Mouse (Mus musculus): ENCODE data around the gene Ddx49. TPM values are rescaled to one million over a fixed set of nuclear protein-coding genes. Genes with fewer than 3 reads are reported as not detected.

Ddx49 gene
- 27.2 and 35.4 TPM in 2 replicates for polyA plus RNA-seq (2012; rRNA removed)

GRCm38 (mm10) chr8:70302358-70302890 is at the start of gene Ddx49, which contains the start of gene Cope:
Ddx49 (minus strand) TSS chr8:70302489.
Cope (plus strand) TSS chr8:70302518.

GRCm38 (mm10) chr8:70329124-70329834 is 27.0 kb upstream of the Ddx49 start, which contains the start of gene Gdf1:
Gdf1 (plus strand) TSS chr8:70329817.

GRCm38 (mm10) chr8:70315624-70316510 is 13.6 kb upstream of the Ddx49 start, which contains the start of gene Cers1:
Cers1 (plus strand) TSS chr8:70315775.

GRCm38 (mm10) chr8:70282603-70283135 is 19.6 kb downstream of the Ddx49 start, which contains the start of gene Homer3:
Homer3 (plus strand) TSS chr8:70282827.

Other genes starting within 250 kb of the Ddx49 start
- 4.8 and 19.7 TPM in 2 replicates for gene Tm6sf2, start 229.6 kb downstream of the Ddx49 start, polyA plus RNA-seq (2012; rRNA removed)
- gene Hapln4, start 219.0 kb downstream of the Ddx49 start, polyA plus RNA-seq (2012; rRNA removed), result 0.58 and 0.99 TPM in 2 replicates
- 0.04 TPM in 1 of 2 replicates, not detected in the other for gene Ncan, start 181.6 kb downstream of the Ddx49 start, polyA plus RNA-seq (2012; rRNA removed)
- 6.0 and 7.6 TPM in 2 replicates for gene Nr2c2ap, start 171.2 kb downstream of the Ddx49 start, polyA plus RNA-seq (2012; rRNA removed)
- 15.6 and 18.6 TPM in 2 replicates for gene Rfxank, start 163.3 kb downstream of the Ddx49 start, polyA plus RNA-seq (2012; rRNA removed)
- 32.5 and 46.3 TPM in 2 replicates for gene Borcs8, start 163.0 kb downstream of the Ddx49 start, polyA plus RNA-seq (2012; rRNA removed)
- gene Mef2b, start 162.8 kb downstream of the Ddx49 start, polyA plus RNA-seq (2012; rRNA removed), result 0.16 and 0.40 TPM in 2 replicates
- 96.3 and 97.2 TPM in 2 replicates for gene Tmem161a, start 130.1 kb downstream of the Ddx49 start, polyA plus RNA-seq (2012; rRNA removed)
- gene Slc25a42, start 90.2 kb downstream of the Ddx49 start, polyA plus RNA-seq (2012; rRNA removed), result 14.0 and 18.8 TPM in 2 replicates
- gene Sugp2, start 68.3 kb downstream of the Ddx49 start, polyA plus RNA-seq (2012; rRNA removed), result 11.0 and 11.3 TPM in 2 replicates
- 11.8 and 15.5 TPM in 2 replicates for gene Armc6, start 68.0 kb downstream of the Ddx49 start, polyA plus RNA-seq (2012; rRNA removed)
- 16.3 and 20.1 TPM in 2 replicates for gene Homer3, start 19.7 kb downstream of the Ddx49 start, polyA plus RNA-seq (2012; rRNA removed)
- 316 and 417 TPM in 2 replicates for gene Cope, start within 50 bp of the Ddx49 start, polyA plus RNA-seq (2012; rRNA removed)
- 0.60 and 0.78 TPM in 2 replicates for gene Cers1, start 13.3 kb upstream of the Ddx49 start, polyA plus RNA-seq (2012; rRNA removed)
- 2.0 and 2.2 TPM in 2 replicates for gene Gdf1, start 27.3 kb upstream of the Ddx49 start, polyA plus RNA-seq (2012; rRNA removed)
- 19.1 and 21.6 TPM in 2 replicates for gene Upf1, start 50.8 kb upstream of the Ddx49 start, polyA plus RNA-seq (2012; rRNA removed)
- gene Comp, start 71.1 kb upstream of the Ddx49 start, polyA plus RNA-seq (2012; rRNA removed), result 0.14 and 0.28 TPM in 2 replicates
- gene Crtc1, start 137.1 kb upstream of the Ddx49 start, polyA plus RNA-seq (2012; rRNA removed), result 9.5 and 10.2 TPM in 2 replicates
- 20.8 and 22.8 TPM in 2 replicates for gene Klhl26, start 174.5 kb upstream of the Ddx49 start, polyA plus RNA-seq (2012; rRNA removed)
- 1.1 and 2.1 TPM in 2 replicates for gene Tmem59l, start 184.9 kb upstream of the Ddx49 start, polyA plus RNA-seq (2012; rRNA removed)
- 3.8 and 8.9 TPM in 2 replicates for gene Crlf1, start 190.7 kb upstream of the Ddx49 start, polyA plus RNA-seq (2012; rRNA removed)
- gene Rex1bd, start 204.3 kb upstream of the Ddx49 start, polyA plus RNA-seq (2012; rRNA removed), result 97.6 and 155 TPM in 2 replicates
- 632 and 635 TPM in 2 replicates for gene Uba52, start 208.3 kb upstream of the Ddx49 start, polyA plus RNA-seq (2012; rRNA removed)
- gene Fkbp8, start 225.2 kb upstream of the Ddx49 start, polyA plus RNA-seq (2012; rRNA removed), result 182 and 242 TPM in 2 replicates
- gene Kxd1, start 225.5 kb upstream of the Ddx49 start, polyA plus RNA-seq (2012; rRNA removed), result 39.8 and 46.2 TPM in 2 replicates
- 18.0 and 18.3 TPM in 2 replicates for gene Ell, start 237.0 kb upstream of the Ddx49 start, polyA plus RNA-seq (2012; rRNA removed)

All from stomach, adult 2 months (tissue).